Mouse (Mus musculus): ENCODE results near the gene Iqck. TPM values are rescaled to one million over a fixed set of nuclear protein-coding genes. Genes with fewer than 3 reads are reported as not detected.

The Iqck gene
- total RNA-seq, 2 experiments from 2014 or later, result 4.0 to 4.5 TPM

- peak in 1 of 2 experiments; percentile 1 for DNase-seq (ENCODE audit: extremely low spot score in 1 of 2, low spot score in 1 of 2)
Observed at GRCm38 (mm10) chr7:118849543-118850250, 5.9 kb upstream of the Iqck start.

- DNase-seq (ENCODE audit: extremely low spot score in 1 of 2, low spot score in 1 of 2), result peak in 1 of 2 experiments; percentile 20
Observed at GRCm38 (mm10) chr7:118850676-118851290, 4.8 kb upstream of the Iqck start.

- DNase-seq (ENCODE audit: extremely low spot score in 1 of 2, low spot score in 1 of 2), result peak in 1 of 2 experiments; percentile 9
Observed at GRCm38 (mm10) chr7:118851571-118851970, 4.0 kb upstream of the Iqck start.

- DNase-seq (ENCODE audit: extremely low spot score in 1 of 2, low spot score in 1 of 2), result no peak
Observed at GRCm38 (mm10) chr7:118852611-118853010, 2.9 kb upstream of the Iqck start.

- no peak for DNase-seq (ENCODE audit: extremely low spot score in 1 of 2, low spot score in 1 of 2)
Observed at GRCm38 (mm10) chr7:118854606-118855005, 946 bp upstream of the Iqck start.

GRCm38 (mm10) chr7:118855877-118856304 is 339 bp downstream of the Iqck start, which contains the start of gene Knop1:
Knop1 (minus strand) TSS chr7:118856254.
- no peak for DNase-seq (ENCODE audit: extremely low spot score in 1 of 2, low spot score in 1 of 2)

GRCm38 (mm10) chr7:118858640-118859039 is 3.1 kb downstream of the Iqck start:
- DNase-seq (ENCODE audit: extremely low spot score in 1 of 2, low spot score in 1 of 2), result no peak

- DNase-seq (ENCODE audit: extremely low spot score in 1 of 2, low spot score in 1 of 2), result no peak
Observed at GRCm38 (mm10) chr7:118865362-118865761, 9.8 kb downstream of the Iqck start.

- no peak for DNase-seq (ENCODE audit: extremely low spot score in 1 of 2, low spot score in 1 of 2)
Observed at GRCm38 (mm10) chr7:118879466-118880029, 24.0 kb downstream of the Iqck start.

GRCm38 (mm10) chr7:118883957-118884356 is 28.4 kb downstream of the Iqck start:
- no peak for DNase-seq (ENCODE audit: extremely low spot score in 1 of 2, low spot score in 1 of 2)

- no peak for DNase-seq (ENCODE audit: extremely low spot score in 1 of 2, low spot score in 1 of 2)
Observed at GRCm38 (mm10) chr7:118884969-118885368, 29.4 kb downstream of the Iqck start.

- DNase-seq (ENCODE audit: extremely low spot score in 1 of 2, low spot score in 1 of 2), result no peak
Observed at GRCm38 (mm10) chr7:118887303-118888055, 31.9 kb downstream of the Iqck start.

- DNase-seq (ENCODE audit: extremely low spot score in 1 of 2, low spot score in 1 of 2), result peak in 1 of 2 experiments; percentile 17
Observed at GRCm38 (mm10) chr7:118889046-118889680, 33.6 kb downstream of the Iqck start.

GRCm38 (mm10) chr7:118895469-118896450 is 40.2 kb downstream of the Iqck start:
- no peak for DNase-seq (ENCODE audit: extremely low spot score in 1 of 2, low spot score in 1 of 2)

GRCm38 (mm10) chr7:118898063-118898462 is 42.5 kb downstream of the Iqck start:
- no peak for DNase-seq (ENCODE audit: extremely low spot score in 1 of 2, low spot score in 1 of 2)

- no peak for DNase-seq (ENCODE audit: extremely low spot score in 1 of 2, low spot score in 1 of 2)
Observed at GRCm38 (mm10) chr7:118900090-118900489, 44.5 kb downstream of the Iqck start.

- DNase-seq (ENCODE audit: extremely low spot score in 1 of 2, low spot score in 1 of 2), result peak in 1 of 2 experiments; percentile 35
Observed at GRCm38 (mm10) chr7:118902944-118903343, 47.4 kb downstream of the Iqck start.

GRCm38 (mm10) chr7:118903879-118904278 is 48.3 kb downstream of the Iqck start:
- no peak for DNase-seq (ENCODE audit: extremely low spot score in 1 of 2, low spot score in 1 of 2)

- no peak for DNase-seq (ENCODE audit: extremely low spot score in 1 of 2, low spot score in 1 of 2)
Observed at GRCm38 (mm10) chr7:118904530-118904929, 49.0 kb downstream of the Iqck start.
